Mouse (Mus musculus) kidney, postnatal 36 days (tissue): ENCODE data around the gene Orai3.

Source experiments
- DNase-seq, 2 experiments: peaks; one replicate each; pipeline ENCODE4 v3.0.0; 2021 to 2022; ENCODE audit warnings: mixed read lengths in 2 of 2

Gene Orai3

GRCm38 (mm10) chr7:127800435-127801009 is 30.9 kb downstream of the Orai3 start, which contains the start of gene Hsd3b7:
Gene Hsd3b7 (plus strand): TSS chr7:127800604.
- peak; percentile 95 to 98 for DNase-seq

DNA sequence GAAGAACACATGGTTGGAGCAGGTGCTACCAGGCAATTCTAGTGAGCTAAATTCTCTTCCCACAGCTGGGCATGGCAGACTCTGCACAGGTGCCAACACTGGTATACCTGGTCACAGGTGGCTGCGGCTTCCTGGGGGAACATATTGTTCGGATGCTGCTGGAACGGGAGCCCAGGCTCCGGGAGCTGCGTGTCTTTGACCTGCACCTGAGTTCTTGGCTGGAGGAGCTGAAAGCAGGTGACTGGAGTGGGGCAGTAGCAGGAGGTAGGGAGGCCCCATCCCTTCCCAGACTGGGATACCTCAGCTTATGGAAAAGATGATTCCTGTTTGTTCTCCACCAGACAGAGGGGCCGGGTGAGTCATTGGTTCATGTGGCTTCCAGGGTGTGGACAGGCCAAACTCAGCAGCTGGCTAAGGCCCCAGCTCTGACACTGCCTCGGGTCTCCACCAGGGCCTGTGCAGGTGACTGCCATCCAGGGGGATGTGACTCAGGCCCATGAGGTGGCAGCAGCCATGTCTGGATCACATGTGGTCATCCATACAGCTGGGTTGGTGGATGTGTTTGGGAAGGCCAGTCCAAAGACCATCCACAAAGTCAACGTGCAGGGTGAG is 31.5 kb downstream of the Orai3 start:
- no peak for DNase-seq

DNA sequence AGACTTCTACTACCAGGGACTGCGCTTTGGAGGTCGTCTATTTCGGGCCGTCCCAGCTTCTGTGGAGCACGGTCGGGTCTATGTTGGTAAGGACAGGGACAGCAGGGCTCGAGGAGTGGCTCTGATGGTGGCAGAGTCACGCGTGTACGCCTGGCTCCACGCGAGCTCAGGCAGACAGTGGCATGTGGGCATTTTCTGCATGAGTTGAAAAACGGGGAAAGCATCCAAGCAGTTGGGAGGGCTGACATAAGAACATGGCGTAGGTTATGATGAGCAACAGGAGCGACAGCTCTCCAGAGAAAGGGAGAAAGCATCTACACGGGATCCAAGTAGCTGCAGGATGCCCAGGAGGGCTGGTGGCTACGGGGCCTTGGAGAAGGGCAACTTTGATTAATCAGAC is 32.7 kb downstream of the Orai3 start:
- DNase-seq: no peak

- no peak for DNase-seq
Observed at GRCm38 (mm10) chr7:127808821-127809220, 39.2 kb downstream of the Orai3 start.

- no peak for DNase-seq
Observed at GRCm38 (mm10) chr7:127809846-127810245, 40.2 kb downstream of the Orai3 start.

DNA sequence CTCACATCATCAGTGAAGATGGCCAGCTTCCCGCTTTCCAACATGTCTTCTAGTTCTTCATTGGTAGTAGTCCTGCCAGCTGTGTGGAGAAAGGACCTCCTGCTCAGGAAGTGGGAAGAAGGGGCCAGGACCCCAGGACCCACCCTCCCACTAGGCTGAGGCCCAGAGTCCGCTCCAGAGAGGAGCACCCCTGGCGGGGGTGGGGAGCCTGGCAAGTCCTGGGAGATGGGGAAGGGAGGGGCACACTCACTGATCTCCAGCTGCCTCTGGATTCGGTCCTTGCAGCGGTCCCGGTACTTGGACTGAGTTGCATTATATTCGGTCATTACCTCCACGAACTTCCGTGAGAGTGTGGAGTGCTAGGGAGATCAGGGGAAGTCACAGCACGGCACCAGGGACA is 41.0 kb downstream of the Orai3 start:
- DNase-seq: no peak

DNA sequence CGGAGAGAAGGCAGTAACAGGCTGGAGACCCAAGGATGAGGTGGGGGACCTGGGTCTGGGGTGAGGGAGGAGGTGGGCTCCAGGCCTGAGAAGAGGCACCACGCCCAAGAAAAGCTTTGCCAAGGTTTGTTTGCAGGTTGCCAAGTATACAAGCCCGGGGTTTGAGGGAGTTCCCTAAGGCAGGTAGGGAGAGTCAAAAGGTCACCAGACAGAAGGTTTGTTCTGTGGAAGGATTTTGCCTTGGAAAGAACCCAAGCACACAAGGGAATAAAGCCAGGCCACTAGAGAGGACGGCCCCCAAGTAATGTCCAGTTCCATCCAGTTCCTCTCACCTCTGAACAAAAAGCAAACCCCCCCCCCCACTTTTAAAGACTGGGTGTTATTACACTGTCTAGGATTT is 41.6 kb downstream of the Orai3 start:
- DNase-seq: no peak

DNA sequence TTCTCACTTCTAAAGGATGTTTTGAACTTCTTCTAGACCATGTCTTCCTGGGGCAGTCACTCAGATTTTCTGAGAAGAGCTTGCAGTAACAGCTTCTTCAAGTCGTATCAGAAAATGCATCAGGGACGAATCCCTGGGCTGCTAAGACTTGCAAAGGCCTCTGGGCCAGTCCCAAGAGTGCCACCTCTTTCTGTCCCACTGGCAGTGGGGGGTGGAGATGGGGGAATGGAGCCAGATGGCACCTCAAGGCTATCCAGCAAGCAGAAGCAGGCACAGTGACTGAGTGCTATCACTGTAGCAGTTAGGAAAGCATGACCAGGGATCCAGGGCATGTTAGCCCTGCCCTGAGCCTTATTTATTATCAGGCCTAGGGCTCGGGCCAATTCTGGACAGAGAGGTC is 42.7 kb downstream of the Orai3 start:
- no peak for DNase-seq

- DNase-seq: peak in 1 of 2 experiments; percentile 24
Observed at GRCm38 (mm10) chr7:127813821-127814220, 44.2 kb downstream of the Orai3 start.

GRCm38 (mm10) chr7:127814241-127814921 is 44.8 kb downstream of the Orai3 start:
- DNase-seq: peak; percentile 60 to 71

DNA sequence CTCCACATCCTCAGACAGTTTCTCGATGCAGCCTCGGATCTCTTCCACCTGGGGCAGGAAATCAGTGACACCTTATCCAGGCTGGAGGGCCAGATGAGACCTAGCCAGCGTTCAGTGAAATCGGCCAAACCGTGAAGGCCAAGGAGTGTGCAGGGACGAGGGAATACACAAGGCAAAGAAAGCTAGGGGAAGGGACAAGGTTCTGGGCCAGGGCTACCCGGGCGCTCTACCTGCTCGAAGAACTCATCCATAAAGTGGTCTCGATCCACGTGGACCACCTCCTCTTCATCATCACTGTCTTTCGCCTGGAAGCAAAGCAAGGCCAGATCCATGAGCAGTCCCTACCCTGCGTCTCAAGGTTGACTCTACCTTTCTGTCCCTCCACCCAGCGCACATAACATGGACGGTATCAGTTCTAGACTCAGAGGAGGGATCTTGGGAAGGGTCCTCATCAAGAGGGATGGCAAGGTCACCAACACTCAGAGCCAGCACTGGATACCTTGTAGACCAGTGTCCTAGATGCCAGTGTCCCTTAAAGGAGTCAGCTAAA is 45.6 kb downstream of the Orai3 start:
- DNase-seq: no peak

DNA sequence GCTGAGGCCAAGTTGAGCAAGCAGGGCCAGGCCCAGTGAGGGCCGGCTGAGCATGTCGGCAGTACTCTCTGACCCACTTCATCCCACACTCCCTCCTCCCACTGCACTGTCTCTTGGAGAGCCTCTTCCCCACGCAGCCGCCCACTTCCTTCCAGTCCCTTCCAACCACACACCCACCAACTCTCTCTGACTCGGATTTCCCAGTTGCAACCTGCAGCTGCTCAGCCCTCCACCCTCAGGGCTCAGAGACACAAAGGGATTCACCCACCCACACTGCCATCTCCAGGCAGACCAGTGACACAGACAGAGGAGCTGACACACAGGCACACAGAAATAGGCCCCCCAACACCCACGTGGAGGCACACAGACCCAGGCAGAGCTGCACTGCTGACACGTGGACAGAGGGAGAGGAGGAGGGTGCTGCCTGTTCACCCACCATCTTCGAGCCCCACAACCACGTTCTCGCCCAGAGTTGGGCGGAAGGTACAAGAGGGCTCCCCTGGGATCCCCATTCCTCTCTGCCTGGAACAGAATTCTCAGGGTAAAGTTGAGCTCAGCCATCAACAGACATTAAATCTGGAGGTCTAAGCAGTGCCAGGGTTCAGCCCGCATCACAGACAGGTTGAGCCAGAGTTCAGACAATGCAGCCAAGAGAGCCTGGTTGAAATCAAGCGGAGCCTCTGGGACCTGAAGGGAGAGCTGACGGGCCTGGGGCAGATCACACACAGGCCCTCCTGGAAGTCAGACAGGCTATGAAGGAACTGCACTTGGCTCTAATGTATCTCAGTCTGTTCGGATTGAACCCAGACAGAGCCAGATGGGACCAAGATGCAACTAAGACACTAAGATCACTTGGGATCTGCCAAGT is 46.6 kb downstream of the Orai3 start:
- DNase-seq: peak; percentile 52 to 58

- no peak for DNase-seq
Observed at GRCm38 (mm10) chr7:127817053-127817452, 47.4 kb downstream of the Orai3 start.

- no peak for DNase-seq
Observed at GRCm38 (mm10) chr7:127817776-127818175, 48.2 kb downstream of the Orai3 start.

DNA sequence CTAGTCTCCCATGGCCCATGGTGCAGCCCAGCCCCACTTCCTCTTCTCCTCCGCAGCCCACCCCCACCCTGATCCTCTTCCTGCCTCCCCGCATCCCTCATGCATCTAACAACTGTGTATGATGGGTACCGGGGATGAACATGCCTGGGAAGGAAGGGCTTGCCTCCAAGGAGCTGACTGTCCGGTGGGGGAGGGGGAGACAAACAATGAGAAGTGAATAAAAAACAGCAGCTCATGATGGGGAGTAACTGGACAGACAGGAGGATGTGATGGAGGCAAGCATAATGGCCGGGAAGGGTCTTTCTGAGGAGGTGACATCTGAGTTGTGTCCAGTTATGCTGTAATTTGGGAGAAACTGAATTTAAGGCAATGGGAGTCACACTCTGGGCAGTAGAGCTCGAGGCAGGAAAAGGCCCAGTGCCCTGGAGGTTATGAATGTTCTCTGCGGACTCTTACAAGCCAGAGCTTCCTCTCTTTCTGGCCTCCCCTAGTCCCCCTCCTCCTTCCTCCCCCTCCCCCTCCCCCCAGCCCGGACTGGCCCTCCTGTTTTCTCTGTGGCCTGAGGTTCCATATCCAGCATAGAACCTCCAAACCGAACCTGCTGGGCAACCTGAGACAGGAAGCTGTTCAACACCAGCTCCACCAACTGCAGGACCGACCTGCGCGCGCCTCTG is 51.4 kb downstream of the Orai3 start:
- peak; percentile 21 to 34 for DNase-seq

DNA sequence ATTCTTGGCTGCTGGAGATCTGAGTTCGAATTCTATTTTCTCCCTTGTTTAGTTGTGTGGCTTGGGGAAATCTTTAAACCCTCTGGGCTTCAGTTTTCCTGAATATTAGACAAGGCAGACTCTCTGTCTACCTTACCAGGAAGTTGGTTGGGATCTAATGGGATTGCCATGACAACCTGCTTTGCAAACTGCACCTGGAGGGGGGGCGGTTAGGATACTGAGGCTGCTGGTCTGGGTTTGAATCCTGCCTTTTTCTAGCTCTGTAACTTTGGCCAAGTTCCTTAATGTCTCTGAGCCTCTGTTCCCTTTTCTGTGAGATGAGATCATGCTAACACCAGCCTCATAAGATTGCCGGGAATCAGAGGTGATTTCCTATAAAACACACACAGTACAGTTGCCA is 52.9 kb downstream of the Orai3 start:
- no peak for DNase-seq

DNA sequence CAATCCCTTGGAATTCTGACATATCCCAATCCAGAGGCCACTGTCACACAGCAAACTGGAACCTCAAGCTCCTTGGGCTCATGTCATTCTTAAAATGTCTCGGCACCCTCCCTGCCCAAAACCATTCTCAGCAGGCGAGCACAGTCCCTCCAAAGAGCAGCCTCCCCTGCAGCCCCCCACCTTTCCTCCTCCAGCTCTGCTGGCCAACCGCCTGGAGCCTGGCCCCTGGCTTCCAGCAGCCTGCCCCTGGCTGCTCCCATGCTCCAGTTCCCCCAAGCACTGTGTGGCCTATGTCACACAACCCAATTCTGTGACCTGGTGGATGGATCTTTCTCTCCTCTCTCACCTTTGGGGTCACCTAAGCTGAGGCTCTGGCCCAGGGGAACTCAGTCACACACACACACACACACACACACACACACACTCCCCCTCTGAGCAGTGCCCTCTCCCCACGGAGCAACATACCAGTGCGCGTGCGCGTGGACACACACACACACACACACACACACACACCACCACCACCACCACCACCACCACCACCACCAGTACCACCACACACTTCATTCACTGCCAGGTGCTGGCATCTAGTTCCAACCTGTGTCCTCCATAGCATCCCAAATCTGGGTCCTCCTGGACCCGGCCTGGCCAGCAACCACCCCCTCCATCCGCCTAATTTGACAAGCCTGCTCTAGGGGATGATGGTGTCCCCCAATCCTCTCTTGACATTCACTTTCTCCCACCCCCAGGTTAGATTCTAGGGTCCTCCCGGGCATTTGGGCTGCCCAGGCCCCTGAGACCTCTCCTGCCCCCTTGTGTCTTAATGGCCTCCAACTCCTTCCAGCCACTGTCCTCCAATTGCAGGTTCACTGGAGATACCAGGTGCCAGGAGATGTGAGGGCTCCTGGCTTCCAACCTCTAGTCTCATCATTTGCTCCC is 53.9 kb downstream of the Orai3 start:
- no peak for DNase-seq

- DNase-seq: peak in 1 of 2 experiments; percentile 21
Observed at GRCm38 (mm10) chr7:127824176-127824871, 54.7 kb downstream of the Orai3 start, which contains the start of the genes Stx4a and Stx1b. Gene Stx4a (plus strand): TSS chr7:127824294. Gene Stx1b (minus strand): TSS chr7:127824549.
